Mouse (Mus musculus) liver, embryonic 14.5 days (tissue): ENCODE data around the gene Cyb5r3. TPM values are rescaled to one million over a fixed set of nuclear protein-coding genes. Genes with fewer than 3 reads are reported as not detected.

ENCODE experiments used
- ATAC-seq: fragments of 200-750 bp; cut with Nextera tagmentation; 2 replicates; pipeline ENCODE4 v1.8.0; 2017; ENCODE audit warnings: moderate number of reproducible peaks, mild to moderate bottlenecking, moderate library complexity; ENCODE audit not compliant: insufficient read depth
- DNase-seq, 3 experiments: peaks; one replicate each; pipeline ENCODE4 v3.0.0-alpha.2; 2012 to 2013; ENCODE audit warnings: low read depth in 3 of 3, low spot score in 3 of 3
- H3K27ac ChIP-seq: fragments of 300-500 bp; sonication (generic); 2 replicates; pipeline ENCODE4 v1.5.1; 2014; ENCODE audit warnings: moderate library complexity, mild to moderate bottlenecking, control low read depth, inconsistent platforms
- H3K27me3 ChIP-seq: fragments of 300-500 bp; sonication (generic); 2 replicates; pipeline ENCODE4 v1.6.1; 2014; ENCODE audit warnings: mild to moderate bottlenecking, low read length, moderate library complexity; ENCODE audit not compliant: control insufficient read depth, insufficient read depth
- H3K36me3 ChIP-seq: fragments of 300-500 bp; sonication (generic); replicated peaks from 2 replicates; pipeline ENCODE4 v1.6.1; 2014; ENCODE audit warnings: low read depth; ENCODE audit not compliant: control insufficient read depth, insufficient read depth
- H3K4me1 ChIP-seq, 2 experiments: fragments of 200-500 bp in 1 of 2; fragments of 300-500 bp in 1 of 2; sonication (generic) in 1 of 2; replicated peaks; 2 replicates each; pipeline ENCODE4 v1.6.1; 2012 to 2014; ENCODE audit warnings: antibody characterized with exemption in 1 of 2, inconsistent platforms in 1 of 2, low read length in 1 of 2; ENCODE audit not compliant: control insufficient read depth in 2 of 2, insufficient read depth in 2 of 2
- H3K4me2 ChIP-seq: fragments of 300-500 bp; sonication (generic); 2 replicates; pipeline ENCODE4 v1.6.1; 2014; ENCODE audit warnings: low read depth, mild to moderate bottlenecking, control low read depth, moderate library complexity
- H3K4me3 ChIP-seq, 2 experiments: fragments of 200-500 bp in 1 of 2; fragments of 300-500 bp in 1 of 2; sonication (generic) in 1 of 2; 2 replicates each; pipeline ENCODE4 v1.5.1; 2012 to 2014; ENCODE audit warnings: low read depth in 2 of 2, low read length in 2 of 2, mild to moderate bottlenecking in 2 of 2, control low read depth in 1 of 2, inconsistent platforms in 1 of 2, moderate library complexity in 1 of 2; ENCODE audit not compliant: insufficient read depth in 1 of 2
- H3K9ac ChIP-seq: fragments of 300-500 bp; sonication (generic); replicated peaks from 2 replicates; pipeline ENCODE4 v1.6.1; 2014; ENCODE audit warnings: mild to moderate bottlenecking, control low read depth, moderate library complexity
- H3K9me3 ChIP-seq: fragments of 300-500 bp; sonication (generic); 2 replicates; pipeline ENCODE4 v1.6.1; 2016; ENCODE audit warnings: low read length, mixed read lengths; ENCODE audit not compliant: control insufficient read depth
- CTCF ChIP-seq: IDR thresholded peaks from 2 replicates; pipeline ENCODE4 v1.5.1; 2016; ENCODE audit warnings: antibody characterized with exemption, low read depth, control low read depth
- EP300 ChIP-seq: IDR thresholded peaks from 2 replicates; pipeline ENCODE4 v1.6.1; 2016; ENCODE audit warnings: antibody characterized with exemption, low read depth
- WGBS: fragments of 180-500 bp; shearing (Covaris S2); extraction: QIAGEN DNeasy Blood & Tissue Kit; methylation state at CpG from one replicate; pipeline ENCODE4 v1.1.7; 2014; ENCODE audit not compliant: insufficient replicate concordance; 5-methylcytosine and 5-hydroxymethylcytosine counted together
- polyA plus RNA-seq, 2 experiments: library from polyadenylated mRNA; depleted of rRNA in 1 of 2; stranded (reverse) in 1 of 2; unstranded in 1 of 2; fragments of >200 nt; fragmentation: Nextera tagmentation in 1 of 2; extraction: Ambion mirVana in 1 of 2; gene quantifications; 2 replicates each; pipeline versions ENCODE4 v1.2.1 to v1.2.3; 2012 to 2014

Gene Cyb5r3
- polyA plus RNA-seq, 2 experiments, result 88.8 to 103 TPM

DNA sequence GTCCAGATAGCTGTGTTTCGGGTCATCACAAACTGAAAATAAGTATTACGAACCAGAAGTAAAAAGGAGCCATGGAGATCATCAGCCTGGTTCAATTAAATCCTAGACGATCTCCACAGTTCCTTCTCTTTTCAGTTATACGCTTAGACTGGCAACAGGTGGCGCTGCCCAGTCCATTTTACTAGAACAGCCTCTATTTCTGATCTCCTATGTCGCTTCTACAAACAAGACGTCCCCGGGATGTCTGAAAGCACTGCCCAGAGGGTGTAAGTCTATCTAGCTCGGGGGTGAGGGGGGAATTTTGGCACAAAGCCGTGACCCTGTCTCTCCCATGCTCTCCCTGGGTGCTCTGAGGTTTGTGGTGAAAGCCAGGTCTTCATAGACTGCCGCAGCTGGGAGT, 37.8 kb upstream of the Cyb5r3 start:
- Histone ChIP-seq H3K4me1 (peaks cover 0 to 2% of the 10 kb centered on the region in 2 experiments; a peak in 1 of 4 replicates), H3K9me3 (no peaks in the 10 kb centered on the region), H3K36me3 (no peaks in the 10 kb centered on the region), H3K9ac (no peak overlapping the region), H3K27ac (no peak overlapping the region), H3K4me3 (no peak overlapping the region), H3K27me3 (no peaks in the 10 kb centered on the region), H3K4me2 (no peak overlapping the region)
- ATAC-seq (no peak), DNase-seq (peak in 1 of 3 experiments; percentile 12)
- 19% methylated on average over 11 of the region's 11 CpGs for WGBS
- TF ChIP-seq EP300, result no peak
- TF ChIP-seq CTCF, result peak; percentile 60

DNA sequence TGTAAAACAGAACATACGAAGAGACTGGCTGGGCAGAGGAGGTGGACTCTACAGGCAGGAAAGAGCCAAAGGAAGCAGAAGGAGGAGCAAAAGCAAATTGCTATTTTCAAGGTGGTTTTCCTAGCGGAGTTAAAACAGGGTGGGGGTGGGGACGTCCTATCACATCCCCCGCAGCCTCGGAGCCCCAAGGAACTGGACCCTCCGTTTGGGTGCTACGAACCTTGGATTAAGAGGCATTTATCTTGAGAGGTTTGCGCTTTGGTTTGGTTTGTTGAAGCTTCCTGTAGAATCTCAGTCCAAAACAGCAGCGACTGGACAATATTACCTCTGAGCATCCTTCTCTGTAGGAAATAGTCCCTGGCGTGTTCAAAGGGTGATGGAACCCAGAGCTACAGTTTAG, 37.3 kb upstream of the Cyb5r3 start:
- H3K36me3 ChIP-seq, result no peaks in the 10 kb centered on the region
- H3K27ac ChIP-seq, result no peak overlapping the region
- no peak overlapping the region for H3K9ac ChIP-seq
- peaks cover 0 to 4% of the 10 kb centered on the region in 2 experiments; a peak in 1 of 4 replicates for H3K4me1 ChIP-seq
- 16% methylated on average over 10 of the region's 10 CpGs for WGBS
- DNase-seq (no peak), ATAC-seq (no peak)
- H3K4me2 ChIP-seq, result 0 out of 2 replicates have a peak overlapping the region, but pooled peaks have one; percentile 13
- H3K4me3 ChIP-seq, result no peak overlapping the region
- no peaks in the 10 kb centered on the region for H3K27me3 ChIP-seq
- TF ChIP-seq EP300 (no peak), CTCF (no peak)
- no peaks in the 10 kb centered on the region for H3K9me3 ChIP-seq

DNA sequence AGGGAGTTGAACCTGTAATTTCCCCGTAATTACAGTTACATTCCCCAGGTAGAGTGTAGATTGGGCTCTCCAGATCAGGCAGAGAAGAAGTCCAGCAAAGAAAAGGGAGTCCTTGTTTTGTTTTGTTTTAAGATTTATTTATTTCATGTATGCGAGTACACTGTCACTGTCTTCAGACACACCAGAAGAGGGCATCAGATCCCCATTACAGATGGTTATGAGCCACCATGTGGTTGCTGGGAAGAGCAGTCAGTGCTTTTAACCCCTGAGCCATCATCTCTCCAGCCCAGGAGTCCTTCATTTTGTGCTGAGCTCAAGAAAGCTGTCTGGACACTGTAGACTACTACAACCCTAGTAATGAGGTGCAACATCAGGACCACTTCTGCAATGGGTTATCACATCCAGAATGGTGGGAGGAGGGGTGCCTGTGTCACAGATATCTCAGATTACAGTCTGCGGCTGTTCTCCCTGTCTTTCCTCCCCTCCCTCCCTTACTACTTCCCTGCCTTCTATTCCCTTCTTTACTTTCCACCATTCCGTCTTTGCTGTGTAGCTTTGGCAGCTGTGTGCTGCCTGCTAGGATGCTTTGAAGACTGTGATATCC, 36.8 kb upstream of the Cyb5r3 start:
- DNase-seq (no peak), ATAC-seq (no peak)
- Histone ChIP-seq H3K27ac (no peak overlapping the region), H3K4me2 (no peak overlapping the region), H3K36me3 (no peaks in the 10 kb centered on the region), H3K4me1 (peaks cover 0 to 5% of the 10 kb centered on the region in 2 experiments; a peak in 1 of 4 replicates), H3K9me3 (no peaks in the 10 kb centered on the region), H3K9ac (no peak overlapping the region), H3K4me3 (no peak overlapping the region), H3K27me3 (no peaks in the 10 kb centered on the region)
- TF ChIP-seq CTCF (no peak), EP300 (no peak)
- WGBS, result 31% methylated on average over 4 of the region's 4 CpGs

DNA sequence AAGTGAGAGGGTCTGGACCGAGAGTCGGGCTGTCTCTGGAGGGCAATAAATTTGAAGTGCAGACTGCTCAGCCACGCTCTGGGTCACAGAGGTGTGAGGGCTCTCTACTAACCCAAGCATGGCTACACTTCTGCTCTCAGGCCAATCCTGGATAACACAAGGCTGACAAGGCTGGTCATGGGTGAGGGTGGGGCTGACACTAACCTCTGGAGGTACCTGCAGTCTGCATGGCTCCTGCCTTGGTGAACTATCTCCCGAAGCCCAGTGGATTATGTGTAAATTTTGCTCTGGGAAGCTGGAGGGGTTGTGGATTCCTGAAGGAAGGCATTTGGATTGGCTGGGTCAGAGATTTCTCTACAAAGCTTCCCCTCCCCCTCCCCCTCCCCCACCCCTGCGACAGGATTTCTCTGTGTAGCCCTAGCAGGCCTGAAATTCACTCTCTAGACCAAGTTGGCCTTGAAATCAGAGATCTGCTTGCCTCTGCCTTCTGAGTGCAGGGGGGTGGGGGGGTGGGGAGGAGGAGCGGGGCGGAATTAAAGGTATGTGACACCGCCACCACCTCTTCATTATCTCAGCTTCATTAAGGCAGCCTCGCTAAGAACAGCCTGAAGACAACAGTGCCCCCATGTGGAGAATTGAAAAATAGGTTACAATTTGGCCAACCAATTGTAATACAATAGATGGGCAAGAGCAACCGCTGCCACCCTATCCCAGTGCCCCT, 32.5 kb upstream of the Cyb5r3 start:
- DNase-seq, result peak; percentile 48 to 56 (median 54)
- Histone ChIP-seq H3K9ac (no peak overlapping the region), H3K4me3 (no peak overlapping the region), H3K27me3 (no peaks in the 10 kb centered on the region), H3K4me2 (peak overlapping the region; percentile 28; the same call in 1 of the 2 replicates), H3K36me3 (no peaks in the 10 kb centered on the region), H3K9me3 (no peaks in the 10 kb centered on the region), H3K27ac (no peak overlapping the region), H3K4me1 (peaks cover 0 to 5% of the 10 kb centered on the region in 2 experiments; a peak in 1 of 4 replicates)
- ATAC-seq, result peak; percentile 41; the same call in 1 of the 2 replicates
- TF ChIP-seq CTCF (peak; percentile 80), EP300 (no peak)
- WGBS, result 26% methylated on average over 10 of the region's 10 CpGs

DNA sequence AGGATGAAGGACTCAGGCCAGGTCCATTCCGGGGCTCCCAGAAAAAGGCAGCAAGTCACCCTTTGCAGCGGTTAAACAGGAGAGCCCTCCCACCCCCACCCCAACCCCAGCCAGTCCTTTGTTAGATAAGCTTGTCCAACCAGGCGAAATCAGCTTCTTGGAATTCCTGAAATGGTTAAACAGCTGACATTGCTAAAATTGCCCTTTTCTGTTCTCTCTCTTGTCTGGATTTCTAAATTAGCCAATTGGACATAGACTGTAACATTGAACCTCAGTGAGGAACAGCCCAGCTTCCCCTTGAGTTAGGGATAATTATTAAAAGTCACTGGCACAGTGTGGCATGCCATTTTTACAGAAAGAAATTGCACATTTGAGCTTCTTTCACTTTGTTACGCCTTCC, 30.0 kb upstream of the Cyb5r3 start:
- no peaks in the 10 kb centered on the region for H3K27me3 ChIP-seq
- H3K4me3 ChIP-seq, result no peak overlapping the region
- H3K4me1 ChIP-seq, result 0 out of 4 replicates have a peak, but pooled peaks cover 0 to 3% of the 10 kb centered on the region in 2 experiments
- whole genome bisulfite sequencing, result 56% methylated on average over 4 of the region's 4 CpGs
- H3K4me2 ChIP-seq, result no peak overlapping the region
- H3K9ac ChIP-seq, result no peak overlapping the region
- DNase-seq, result no peak
- TF ChIP-seq CTCF (no peak), EP300 (no peak)
- H3K9me3 ChIP-seq, result no peaks in the 10 kb centered on the region
- no peak for ATAC-seq
- no peaks in the 10 kb centered on the region for H3K36me3 ChIP-seq
- H3K27ac ChIP-seq, result no peak overlapping the region
